Mouse (Mus musculus) kidney, adult 2 months (tissue): ENCODE results near the gene Pi4k2a. TPM values are rescaled to one million over a fixed set of nuclear protein-coding genes. Genes with fewer than 3 reads are reported as not detected.

ENCODE experiments used
- DNase-seq: peaks from one replicate; pipeline ENCODE4 v3.0.0; 2021
- H3K27ac ChIP-seq: fragments of 200-500 bp; 2 replicates; pipeline ENCODE4 v1.5.1; 2012; ENCODE audit warnings: low read depth, low read length, control low read depth, inconsistent platforms; ENCODE audit not compliant: insufficient read depth
- H3K27me3 ChIP-seq: fragments of 200-500 bp; replicated peaks from 2 replicates; pipeline ENCODE4 v1.6.1; 2012; ENCODE audit warnings: mild to moderate bottlenecking, moderate library complexity, low read length, inconsistent platforms; ENCODE audit not compliant: control insufficient read depth, insufficient read depth
- H3K36me3 ChIP-seq: fragments of 200-500 bp; 2 replicates; pipeline ENCODE4 v1.6.1; 2012; ENCODE audit warnings: mild to moderate bottlenecking, moderate library complexity, low read length, inconsistent platforms; ENCODE audit not compliant: control insufficient read depth, insufficient read depth
- H3K4me1 ChIP-seq: fragments of 200-500 bp; 2 replicates; pipeline ENCODE4 v1.6.1; 2011; ENCODE audit warnings: low read length; ENCODE audit not compliant: control insufficient read depth, insufficient read depth
- H3K4me3 ChIP-seq: fragments of 200-500 bp; 2 replicates; pipeline ENCODE4 v1.5.1; 2011; ENCODE audit warnings: mild to moderate bottlenecking, low read depth, low read length, control low read depth; ENCODE audit not compliant: insufficient read depth
- CTCF ChIP-seq: fragments of 200-500 bp; conservative IDR thresholded peaks from 2 replicates; pipeline ENCODE4 v1.5.1; 2011; ENCODE audit warnings: low read depth, mild to moderate bottlenecking, control low read depth, low read length, moderate library complexity, mixed read lengths; ENCODE audit not compliant: insufficient read depth, insufficient read length
- POLR2A ChIP-seq: fragments of 200-500 bp; IDR thresholded peaks from one replicate; pipeline ENCODE4 v1.6.1; 2011; ENCODE audit warnings: low read depth, low read length, control low read depth
- WGBS: fragments of 180-500 bp; shearing (Covaris S2); methylation state at CpG from one replicate; pipeline ENCODE4 v1.1.7; 2018; 5-methylcytosine and 5-hydroxymethylcytosine counted together
- polyA plus RNA-seq: library from polyadenylated mRNA; depleted of rRNA; stranded (reverse); fragments of >200 nt; gene quantifications from 2 replicates; pipeline ENCODE4 v1.2.3, GENCODE M21; 2012

Gene Pi4k2a
- polyA plus RNA-seq, 1 experiment: 41.7 TPM

- TF ChIP-seq POLR2A: no peak
- no peak for TF ChIP-seq CTCF
- peak; percentile 67 for DNase-seq
- peaks cover 35% of the 10 kb centered on the region for H3K4me1 ChIP-seq
- peak overlapping the region; percentile 42; the same call in 1 of the 2 replicates for H3K27ac ChIP-seq
- H3K36me3 ChIP-seq: no peaks in the 10 kb centered on the region
- H3K4me3 ChIP-seq: no peak overlapping the region
- 55% methylated on average over 2 of the region's 2 CpGs for WGBS
- no peaks in the 10 kb centered on the region for H3K27me3 ChIP-seq
Measured at GRCm38 (mm10) chr19:42055881-42056280, 34.4 kb upstream of the Pi4k2a start.

- no peaks in the 10 kb centered on the region for H3K27me3 ChIP-seq
- H3K4me1 ChIP-seq: peaks cover 42% of the 10 kb centered on the region
- no peak overlapping the region for H3K4me3 ChIP-seq
- no peaks in the 10 kb centered on the region for H3K36me3 ChIP-seq
- WGBS: 55% methylated on average over 6 of the region's 6 CpGs
- peak; percentile 51 for DNase-seq
- TF ChIP-seq CTCF: no peak
- no peak for TF ChIP-seq POLR2A
- 0 out of 2 replicates have a peak overlapping the region, but pooled peaks have one; percentile 3 for H3K27ac ChIP-seq
Measured at GRCm38 (mm10) chr19:42056719-42057409, 33.4 kb upstream of the Pi4k2a start.

GRCm38 (mm10) chr19:42058426-42058825 is 31.8 kb upstream of the Pi4k2a start:
- H3K36me3 ChIP-seq: 0 out of 2 replicates have a peak, but pooled peaks cover 2% of the 10 kb centered on the region
- TF ChIP-seq CTCF (no peak), POLR2A (no peak)
- WGBS: 33% methylated on average over 7 of the region's 7 CpGs
- no peak overlapping the region for H3K4me3 ChIP-seq
- peaks cover 39% of the 10 kb centered on the region for H3K4me1 ChIP-seq
- DNase-seq: no peak
- H3K27ac ChIP-seq: peak overlapping the region; percentile 16
- H3K27me3 ChIP-seq: no peaks in the 10 kb centered on the region

GRCm38 (mm10) chr19:42061443-42061842 is 28.8 kb upstream of the Pi4k2a start:
- Histone ChIP-seq H3K27ac (peak overlapping the region; percentile 80), H3K27me3 (no peaks in the 10 kb centered on the region), H3K4me1 (peaks cover 29% of the 10 kb centered on the region), H3K4me3 (no peak overlapping the region), H3K36me3 (0 out of 2 replicates have a peak, but pooled peaks cover 2% of the 10 kb centered on the region)
- WGBS: 60% methylated on average over 7 of the region's 7 CpGs
- DNase-seq: peak; percentile 87
- TF ChIP-seq CTCF: no peak
- no peak for TF ChIP-seq POLR2A

GRCm38 (mm10) chr19:42068441-42069240 is 21.6 kb upstream of the Pi4k2a start:
- no peak for TF ChIP-seq POLR2A
- no peak for TF ChIP-seq CTCF
- no peak overlapping the region for H3K4me3 ChIP-seq
- DNase-seq: no peak
- H3K27ac ChIP-seq: peak overlapping the region; percentile 5; the same call in 1 of the 2 replicates
- peaks cover 11% of the 10 kb centered on the region for H3K4me1 ChIP-seq
- H3K27me3 ChIP-seq: no peaks in the 10 kb centered on the region
- WGBS: 64% methylated on average over 11 of the region's 11 CpGs
- 0 out of 2 replicates have a peak, but pooled peaks cover 2% of the 10 kb centered on the region for H3K36me3 ChIP-seq

- no peak for TF ChIP-seq POLR2A
- TF ChIP-seq CTCF: peak; percentile 65
Measured at GRCm38 (mm10) chr19:42069241-42069525, 21.1 kb upstream of the Pi4k2a start.

GRCm38 (mm10) chr19:42071221-42071620 is 19.0 kb upstream of the Pi4k2a start:
- H3K27me3 ChIP-seq: no peaks in the 10 kb centered on the region
- 72% methylated on average over 7 of the region's 7 CpGs for WGBS
- TF ChIP-seq POLR2A (no peak), CTCF (peak; percentile 33)
- peaks cover 15% of the 10 kb centered on the region for H3K4me1 ChIP-seq
- H3K36me3 ChIP-seq: 0 out of 2 replicates have a peak, but pooled peaks cover 2% of the 10 kb centered on the region
- H3K27ac ChIP-seq: no peak overlapping the region; the same call in 1 of the 2 replicates
- H3K4me3 ChIP-seq: no peak overlapping the region
- DNase-seq: no peak

More at GRCm38 (mm10) chr19:42069241-42069525, 21.1 kb upstream of the Pi4k2a start:
- DNase-seq: peak; percentile 64
- no peaks in the 10 kb centered on the region for H3K27me3 ChIP-seq
- 0 out of 2 replicates have a peak overlapping the region, but pooled peaks have one; percentile 5 for H3K27ac ChIP-seq
- peaks cover 11% of the 10 kb centered on the region for H3K4me1 ChIP-seq
- 0 out of 2 replicates have a peak, but pooled peaks cover 2% of the 10 kb centered on the region for H3K36me3 ChIP-seq
- no peak overlapping the region for H3K4me3 ChIP-seq
- 32% methylated on average over 6 of the region's 6 CpGs for WGBS
